Mouse (Mus musculus) MEL (cell line): ENCODE results near the gene Tubb4a. TPM values are rescaled to one million over a fixed set of nuclear protein-coding genes. Genes with fewer than 3 reads are reported as not detected.

ENCODE experiments used
- DNase-seq: peaks from one replicate; pipeline ENCODE4 v3.0.0; 2011; ENCODE audit warnings: low read depth, low spot score
- H3K27ac ChIP-seq: 2 replicates; pipeline ENCODE4 v1.5.1; 2012; ENCODE audit warnings: low read depth, mild to moderate bottlenecking, control low read depth, low read length, moderate library complexity; ENCODE audit not compliant: control insufficient read depth
- H3K27me3 ChIP-seq, 2 experiments: fragments of 150-350 bp in 1 of 2; sonication (generic) in 1 of 2; 2 replicates each; pipeline ENCODE4 v1.6.1; 2012; ENCODE audit warnings: low read length in 2 of 2, mild to moderate bottlenecking in 2 of 2, improper control_type of control experiment in 1 of 2, moderate library complexity in 1 of 2; ENCODE audit not compliant: insufficient read depth in 2 of 2, control insufficient read depth in 1 of 2
- H3K36me3 ChIP-seq, 2 experiments: 2 replicates each; pipeline ENCODE4 v1.6.1; 2012 to 2014; ENCODE audit warnings: low read length in 2 of 2, improper control_type of control experiment in 1 of 2, inconsistent platforms in 1 of 2, mild to moderate bottlenecking in 1 of 2; ENCODE audit not compliant: insufficient read depth in 2 of 2, control insufficient read depth in 1 of 2
- H3K4me1 ChIP-seq, 2 experiments: fragments of 150-350 bp in 1 of 2; sonication (generic) in 1 of 2; 2 replicates each; pipeline ENCODE4 v1.6.1; 2012; ENCODE audit warnings: low read length in 2 of 2, improper control_type of control experiment in 1 of 2, mild to moderate bottlenecking in 1 of 2; ENCODE audit not compliant: insufficient read depth in 2 of 2, control insufficient read depth in 1 of 2
- H3K4me3 ChIP-seq, 2 experiments: fragments of 150-350 bp in 1 of 2; sonication (generic) in 1 of 2; 2 replicates each; pipeline ENCODE4 v1.5.1; 2012; ENCODE audit warnings: low read depth in 2 of 2, low read length in 2 of 2, mild to moderate bottlenecking in 2 of 2, moderate library complexity in 2 of 2, control low read depth in 1 of 2, improper control_type of control experiment in 1 of 2; ENCODE audit not compliant: control insufficient read depth in 1 of 2, insufficient read depth in 1 of 2
- H3K79me2 ChIP-seq: 2 replicates; pipeline ENCODE4 v1.6.1; 2012; ENCODE audit warnings: mild to moderate bottlenecking, low read length, moderate library complexity; ENCODE audit not compliant: control insufficient read depth, poor library complexity, insufficient read depth
- H3K9ac ChIP-seq: 2 replicates; pipeline ENCODE4 v1.6.1; 2012; ENCODE audit warnings: low read depth, mild to moderate bottlenecking, control low read depth, low read length, moderate library complexity; ENCODE audit not compliant: control insufficient read depth, poor library complexity, severe bottlenecking
- H3K9me3 ChIP-seq: fragments of 150-350 bp; sonication (generic); replicated peaks from 2 replicates; pipeline ENCODE4 v1.6.1; 2012; ENCODE audit warnings: mild to moderate bottlenecking, low read length, improper control_type of control experiment, moderate library complexity; ENCODE audit not compliant: insufficient read depth
- BHLHE40 ChIP-seq: IDR thresholded peaks from 2 replicates; pipeline ENCODE4 v1.6.1; 2012; ENCODE audit warnings: low read depth, mild to moderate bottlenecking, inconsistent platforms, low read length, improper control_type of control experiment, borderline replicate concordance
- CHD1 ChIP-seq: IDR thresholded peaks from 2 replicates; pipeline ENCODE4 v1.6.1; 2012; ENCODE audit warnings: low read depth, mild to moderate bottlenecking, inconsistent platforms, low read length, improper control_type of control experiment
- E2F4 ChIP-seq: IDR thresholded peaks from 2 replicates; pipeline ENCODE4 v1.6.1; 2011; ENCODE audit warnings: low read depth, low read length, improper control_type of control experiment, borderline replicate concordance
- ELF1 ChIP-seq: IDR thresholded peaks from 2 replicates; pipeline ENCODE4 v1.6.1; 2014; ENCODE audit warnings: low read depth, mild to moderate bottlenecking, inconsistent platforms, low read length, improper control_type of control experiment, moderate library complexity
- EP300 ChIP-seq, 2 experiments: IDR thresholded peaks; 2 replicates each; pipeline ENCODE4 v1.6.1; 2011; ENCODE audit warnings: improper control_type of control experiment in 2 of 2, low read length in 2 of 2, low read depth in 1 of 2, mild to moderate bottlenecking in 1 of 2
- ETS1 ChIP-seq: IDR thresholded peaks from 2 replicates; pipeline ENCODE4 v1.6.1; 2012; ENCODE audit warnings: low read depth, mild to moderate bottlenecking, inconsistent platforms, low read length, improper control_type of control experiment, moderate library complexity
- GABPA ChIP-seq: IDR thresholded peaks from 2 replicates; pipeline ENCODE4 v1.6.1; 2012; ENCODE audit warnings: low read depth, mild to moderate bottlenecking, inconsistent platforms, low read length, improper control_type of control experiment, moderate library complexity
- HCFC1 ChIP-seq: IDR thresholded peaks from 2 replicates; pipeline ENCODE4 v1.6.1; 2012; ENCODE audit warnings: low read depth, mild to moderate bottlenecking, inconsistent platforms, low read length, improper control_type of control experiment, moderate library complexity
- MAFK ChIP-seq: IDR thresholded peaks from 2 replicates; pipeline ENCODE4 v1.6.1; 2011; ENCODE audit warnings: low read depth, mild to moderate bottlenecking, low read length, improper control_type of control experiment, borderline replicate concordance
- MAX ChIP-seq: IDR thresholded peaks from 2 replicates; pipeline ENCODE4 v1.6.1; 2011; ENCODE audit warnings: low read length, improper control_type of control experiment
- MAZ ChIP-seq: IDR thresholded peaks from 2 replicates; pipeline ENCODE4 v1.6.1; 2012; ENCODE audit warnings: low read depth, mild to moderate bottlenecking, inconsistent platforms, low read length, improper control_type of control experiment
- MXI1 ChIP-seq: IDR thresholded peaks from 2 replicates; pipeline ENCODE4 v1.6.1; 2011; ENCODE audit warnings: mild to moderate bottlenecking, low read depth, low read length, improper control_type of control experiment
- MYC ChIP-seq: IDR thresholded peaks from 2 replicates; pipeline ENCODE4 v1.6.1; 2011; ENCODE audit warnings: low read depth, mild to moderate bottlenecking, low read length, improper control_type of control experiment, moderate library complexity
- NRF1 ChIP-seq: IDR thresholded peaks from 2 replicates; pipeline ENCODE4 v1.6.1; 2014; ENCODE audit warnings: low read depth, mild to moderate bottlenecking, inconsistent platforms, low read length, improper control_type of control experiment, moderate library complexity; ENCODE audit not compliant: poor library complexity, insufficient read depth, severe bottlenecking
- POLR2A ChIP-seq, 2 experiments: IDR thresholded peaks; 2 replicates each; pipeline ENCODE4 v1.6.1; 2011 to 2012; ENCODE audit warnings: low read length in 2 of 2, mild to moderate bottlenecking in 2 of 2, control low read depth in 1 of 2, improper control_type of control experiment in 1 of 2, low read depth in 1 of 2, moderate library complexity in 1 of 2; ENCODE audit not compliant: control insufficient read depth in 1 of 2, insufficient read depth in 1 of 2, poor library complexity in 1 of 2
- POLR2AphosphoS2 ChIP-seq: IDR thresholded peaks from 2 replicates; pipeline ENCODE4 v1.6.1; 2011; ENCODE audit warnings: low read length, improper control_type of control experiment
- POLR2AphosphoS5 ChIP-seq: IDR thresholded peaks from 2 replicates; pipeline ENCODE4 v1.6.1; 2012; ENCODE audit warnings: low read depth, borderline replicate concordance, mild to moderate bottlenecking, inconsistent platforms, low read length, moderate library complexity, mixed read lengths
- RAD21 ChIP-seq: IDR thresholded peaks from 2 replicates; pipeline ENCODE4 v1.6.1; 2011; ENCODE audit warnings: mild to moderate bottlenecking, low read depth, low read length, improper control_type of control experiment
- RCOR1 ChIP-seq: IDR thresholded peaks from 2 replicates; pipeline ENCODE4 v1.6.1; 2012; ENCODE audit warnings: low read depth, mild to moderate bottlenecking, inconsistent platforms, low read length, improper control_type of control experiment
- SIN3A ChIP-seq: IDR thresholded peaks from 2 replicates; pipeline ENCODE4 v1.6.1; 2012; ENCODE audit warnings: low read length, improper control_type of control experiment, inconsistent platforms
- SMC3 ChIP-seq: IDR thresholded peaks from 2 replicates; pipeline ENCODE4 v1.6.1; 2011; ENCODE audit warnings: low read depth, low read length, improper control_type of control experiment
- TCF12 ChIP-seq: IDR thresholded peaks from 2 replicates; pipeline ENCODE4 v1.6.1; 2014; ENCODE audit warnings: low read depth, mild to moderate bottlenecking, inconsistent platforms, low read length, improper control_type of control experiment, moderate library complexity
- USF1 ChIP-seq: IDR thresholded peaks from 2 replicates; pipeline ENCODE4 v1.6.1; 2014; ENCODE audit warnings: low read depth, mild to moderate bottlenecking, inconsistent platforms, low read length, improper control_type of control experiment, moderate library complexity
- USF2 ChIP-seq, 2 experiments: IDR thresholded peaks; 2 replicates each; pipeline ENCODE4 v1.6.1; 2011 to 2012; ENCODE audit warnings: improper control_type of control experiment in 2 of 2, low read length in 2 of 2, borderline replicate concordance in 1 of 2, inconsistent platforms in 1 of 2, low read depth in 1 of 2, mild to moderate bottlenecking in 1 of 2; ENCODE audit not compliant: insufficient read depth in 1 of 2
- ZC3H11A ChIP-seq: IDR thresholded peaks from 2 replicates; pipeline ENCODE4 v1.6.1; 2012; ENCODE audit warnings: low read depth, mild to moderate bottlenecking, inconsistent platforms, low read length, improper control_type of control experiment
- ZKSCAN1 ChIP-seq: IDR thresholded peaks from 2 replicates; pipeline ENCODE4 v1.6.1; 2012; ENCODE audit warnings: low read depth, mild to moderate bottlenecking, inconsistent platforms, low read length, improper control_type of control experiment, moderate library complexity
- ZMIZ1 ChIP-seq: IDR thresholded peaks from 2 replicates; pipeline ENCODE4 v1.6.1; 2012; ENCODE audit warnings: low read depth, mild to moderate bottlenecking, inconsistent platforms, low read length, improper control_type of control experiment, moderate library complexity
- ZNF384 ChIP-seq: IDR thresholded peaks from 2 replicates; pipeline ENCODE4 v1.6.1; 2012; ENCODE audit warnings: low read depth, mild to moderate bottlenecking, inconsistent platforms, low read length, improper control_type of control experiment
- polyA plus RNA-seq, 2 experiments: library from polyadenylated mRNA; stranded (reverse) in 1 of 2; unstranded in 1 of 2; fragments of >175 nt in 1 of 2; fragments of >200 nt in 1 of 2; gene quantifications; 2 replicates each; pipeline versions ENCODE4 v1.2.1 to v1.2.4; 2012; ENCODE audit warnings: low replicate concordance in 2 of 2, low read depth in 1 of 2; ENCODE audit not compliant: insufficient read length in 2 of 2, insufficient read depth in 1 of 2, missing spikeins in 1 of 2
- total RNA-seq: library from RNA; depleted of rRNA; stranded (reverse); fragments of 300-350 nt; gene quantifications from 2 replicates; pipeline ENCODE4 v1.2.3, GENCODE M21; 2012

The Tubb4a gene
- total and polyA plus RNA-seq, 3 experiments: 0.35 to 6.4 TPM; not detected in 1

- Histone ChIP-seq H3K79me2 (no peaks in the 10 kb centered on the region), H3K36me3 (no peaks in the 10 kb centered on the region), H3K4me1 (no peaks in the 10 kb centered on the region), H3K4me3 (no peak overlapping the region), H3K9me3 (no peaks in the 10 kb centered on the region), H3K27ac (no peak overlapping the region), H3K27me3 (no peaks in the 10 kb centered on the region), H3K9ac (no peak overlapping the region)
- TF ChIP-seq GABPA (no peak), ZMIZ1 (no peak), TCF12 (no peak), BHLHE40 (no peak), HCFC1 (no peak), MAFK (no peak), CHD1 (no peak), RAD21 (no peak), MXI1 (no peak), EP300 (IDR thresholded peaks at IDR 0.05; ENCODE audit: low read depth in 1 of 2, low read length in 2 of 2) (no peak), MAZ (no peak), USF2 (IDR thresholded peaks at IDR 0.05; ENCODE audit: borderline replicate concordance in 1 of 2, insufficient read depth in 1 of 2, low read depth in 1 of 2, low read length in 2 of 2) (no peak), USF1 (no peak), ZKSCAN1 (no peak), ZNF384 (no peak), POLR2AphosphoS2 (no peak), MAX (no peak), POLR2A (IDR thresholded peaks at IDR 0.05; ENCODE audit: control insufficient read depth in 1 of 2, insufficient read depth in 1 of 2, low read depth in 1 of 2, low read length in 2 of 2, poor library complexity in 1 of 2) (no peak)
- no peak for DNase-seq
Measured at GRCm38 (mm10) chr17:57085970-57086757, 1.4 kb downstream of the Tubb4a start.

GRCm38 (mm10) chr17:57082481-57082880 is 5.1 kb downstream of the Tubb4a start:
- H3K79me2 ChIP-seq: peaks cover 5% of the 10 kb centered on the region; the same call in 1 of the 2 replicates
- H3K36me3 ChIP-seq: peaks cover 0 to 10% of the 10 kb centered on the region in 2 experiments; a peak in 2 of 4 replicates
- peaks cover 10 to 16% of the 10 kb centered on the region in 2 experiments for H3K4me1 ChIP-seq
- H3K27ac ChIP-seq: no peak overlapping the region
- DNase-seq: no peak
- H3K9ac ChIP-seq: no peak overlapping the region
- H3K4me3 ChIP-seq: no peak overlapping the region
- H3K9me3 ChIP-seq: no peaks in the 10 kb centered on the region
- H3K27me3 ChIP-seq: no peaks in the 10 kb centered on the region
- TF ChIP-seq E2F4 (no peak), USF2 (IDR thresholded peaks at IDR 0.05; ENCODE audit: borderline replicate concordance in 1 of 2, insufficient read depth in 1 of 2, low read depth in 1 of 2, low read length in 2 of 2) (no peak), POLR2A (IDR thresholded peaks at IDR 0.05; ENCODE audit: control insufficient read depth in 1 of 2, insufficient read depth in 1 of 2, low read depth in 1 of 2, low read length in 2 of 2, poor library complexity in 1 of 2) (no peak), MAX (no peak), ZC3H11A (no peak), SIN3A (no peak), ETS1 (no peak), USF1 (no peak), MXI1 (no peak), NRF1 (no peak), ELF1 (no peak), MYC (no peak), RCOR1 (no peak), POLR2AphosphoS5 (no peak), SMC3 (no peak), MAZ (no peak), ZMIZ1 (no peak)
